Mouse (Mus musculus) liver, postnatal 0 days (tissue): ENCODE data around the gene Ehd3. TPM values are rescaled to one million over a fixed set of nuclear protein-coding genes. Genes with fewer than 3 reads are reported as not detected.

Source experiments
- ATAC-seq: fragments of 200-750 bp; cut with Nextera tagmentation; 2 replicates; pipeline ENCODE4 v1.8.0; 2017; ENCODE audit warnings: mild to moderate bottlenecking, moderate library complexity
- DNase-seq: peaks from one replicate; pipeline ENCODE4 v3.0.0-alpha.2; 2016
- H3K27ac ChIP-seq: fragments of 300-500 bp; sonication (generic); 2 replicates; pipeline ENCODE4 v1.5.1; 2014; ENCODE audit warnings: antibody characterized with exemption, moderate library complexity, mild to moderate bottlenecking, low read depth
- H3K27me3 ChIP-seq: fragments of 300-500 bp; sonication (generic); 2 replicates; pipeline ENCODE4 v1.6.1; 2014; ENCODE audit warnings: low read length, control low read depth, mixed read lengths; ENCODE audit not compliant: insufficient read depth
- H3K36me3 ChIP-seq: fragments of 300-500 bp; sonication (generic); replicated peaks from 2 replicates; pipeline ENCODE4 v1.6.1; 2014; ENCODE audit warnings: mild to moderate bottlenecking, control low read depth, low read length, moderate library complexity, mixed read lengths; ENCODE audit not compliant: insufficient read depth
- H3K4me1 ChIP-seq: fragments of 300-500 bp; sonication (generic); 2 replicates; pipeline ENCODE4 v1.6.1; 2014; ENCODE audit warnings: antibody characterized with exemption, mild to moderate bottlenecking, control low read depth; ENCODE audit not compliant: insufficient read depth
- H3K4me2 ChIP-seq: fragments of 300-500 bp; sonication (generic); 2 replicates; pipeline ENCODE4 v1.6.1; 2014; ENCODE audit warnings: low read depth, mild to moderate bottlenecking, low read length, moderate library complexity, mixed read lengths
- H3K4me3 ChIP-seq: fragments of 300-500 bp; sonication (generic); 2 replicates; pipeline ENCODE4 v1.5.1; 2014; ENCODE audit warnings: low read depth, low read length
- H3K9ac ChIP-seq: fragments of 300-500 bp; sonication (generic); replicated peaks from 2 replicates; pipeline ENCODE4 v1.6.1; 2014; ENCODE audit warnings: mild to moderate bottlenecking, moderate library complexity
- H3K9me3 ChIP-seq: fragments of 300-500 bp; sonication (generic); 2 replicates; pipeline ENCODE4 v1.6.1; 2016; ENCODE audit warnings: mild to moderate bottlenecking, control low read depth, low read length, mixed read lengths
- CTCF ChIP-seq: sonication (generic); IDR thresholded peaks from 2 replicates; pipeline ENCODE4 v1.5.1; 2016; ENCODE audit warnings: antibody characterized with exemption, low read depth
- EP300 ChIP-seq: IDR thresholded peaks from 2 replicates; pipeline ENCODE4 v1.6.1; 2016; ENCODE audit warnings: antibody characterized with exemption, low read depth, mild to moderate bottlenecking
- WGBS: fragments of 180-500 bp; shearing (Covaris S2); extraction: QIAGEN DNeasy Blood & Tissue Kit; methylation state at CpG from one replicate; pipeline ENCODE4 v1.1.7; 2014; ENCODE audit not compliant: insufficient replicate concordance; 5-methylcytosine and 5-hydroxymethylcytosine counted together
- polyA plus RNA-seq: library from polyadenylated mRNA; unstranded; fragments of >200 nt; fragmentation: Nextera tagmentation; extraction: Ambion mirVana; gene quantifications from 2 replicates; pipeline ENCODE4 v1.2.1, GENCODE M21; 2015

The Ehd3 gene
- polyA plus RNA-seq, 1 experiment from 2014 or later: 22.5 TPM

GRCm38 (mm10) chr17:73842963-73843362 lies 39.0 kb downstream of the Ehd3 start:
- no peak for DNase-seq
- H3K27me3 ChIP-seq: no peaks in the 10 kb centered on the region
- no peak; the same call in 1 of the 2 replicates for TF ChIP-seq EP300
- H3K4me3 ChIP-seq: no peak overlapping the region
- peaks cover 3% of the 10 kb centered on the region; the same call in 1 of the 2 replicates for H3K4me1 ChIP-seq
- H3K4me2 ChIP-seq: no peak overlapping the region
- ATAC-seq: no peak
- 74% methylated on average over 1 of the region's 1 CpGs for WGBS
- H3K36me3 ChIP-seq: no peaks in the 10 kb centered on the region
- H3K27ac ChIP-seq: no peak overlapping the region
- H3K9me3 ChIP-seq: no peaks in the 10 kb centered on the region
- H3K9ac ChIP-seq: no peak overlapping the region

GRCm38 (mm10) chr17:73845632-73846031 lies 41.7 kb downstream of the Ehd3 start:
- Histone ChIP-seq H3K9me3 (no peaks in the 10 kb centered on the region), H3K9ac (no peak overlapping the region), H3K27me3 (no peaks in the 10 kb centered on the region), H3K27ac (no peak overlapping the region), H3K4me1 (peaks cover 3% of the 10 kb centered on the region; the same call in 1 of the 2 replicates), H3K4me3 (no peak overlapping the region), H3K36me3 (no peaks in the 10 kb centered on the region), H3K4me2 (no peak overlapping the region)
- no peak for DNase-seq
- WGBS: 52% methylated on average over 3 of the region's 3 CpGs
- peak; percentile 21; the same call in 1 of the 2 replicates for ATAC-seq
- TF ChIP-seq EP300 (peak; percentile 77), CTCF (no peak)

- no peaks in the 10 kb centered on the region for H3K36me3 ChIP-seq
- H3K4me3 ChIP-seq: no peak overlapping the region
- H3K4me2 ChIP-seq: no peak overlapping the region
- TF ChIP-seq CTCF (no peak), EP300 (no peak)
- no peaks in the 10 kb centered on the region for H3K4me1 ChIP-seq
- no peak overlapping the region for H3K9ac ChIP-seq
- H3K27ac ChIP-seq: no peak overlapping the region
- DNase-seq (no peak), ATAC-seq (no peak)
- no peaks in the 10 kb centered on the region for H3K9me3 ChIP-seq
- 75% methylated on average over 1 of the region's 1 CpGs for WGBS
- H3K27me3 ChIP-seq: no peaks in the 10 kb centered on the region
Measured at GRCm38 (mm10) chr17:73847399-73847798, 43.5 kb downstream of the Ehd3 start.

GRCm38 (mm10) chr17:73853041-73853440 lies 49.1 kb downstream of the Ehd3 start:
- Histone ChIP-seq H3K4me1 (no peaks in the 10 kb centered on the region), H3K36me3 (no peaks in the 10 kb centered on the region), H3K9me3 (no peaks in the 10 kb centered on the region; the same call in 1 of the 2 replicates), H3K4me3 (no peak overlapping the region), H3K27ac (no peak overlapping the region), H3K27me3 (no peaks in the 10 kb centered on the region), H3K9ac (no peak overlapping the region), H3K4me2 (no peak overlapping the region)
- no peak for TF ChIP-seq EP300
- no peak for TF ChIP-seq CTCF
- ATAC-seq (no peak), DNase-seq (no peak)
- WGBS: 77% methylated on average over 11 of the region's 11 CpGs

GRCm38 (mm10) chr17:73853717-73854116 lies 49.8 kb downstream of the Ehd3 start:
- ATAC-seq: no peak

GRCm38 (mm10) chr17:73869008-73869685 lies 65.2 kb downstream of the Ehd3 start:
- H3K4me3 ChIP-seq: no peak overlapping the region
- H3K9me3 ChIP-seq: no peaks in the 10 kb centered on the region
- DNase-seq (no peak), ATAC-seq (no peak)
- H3K9ac ChIP-seq: no peak overlapping the region
- H3K27me3 ChIP-seq: no peaks in the 10 kb centered on the region
- H3K27ac ChIP-seq: no peak overlapping the region
- no peak overlapping the region for H3K4me2 ChIP-seq
- no peak for TF ChIP-seq CTCF
- no peak for TF ChIP-seq EP300
- 70% methylated on average over 9 of the region's 9 CpGs for whole genome bisulfite sequencing
- H3K36me3 ChIP-seq: no peaks in the 10 kb centered on the region
- no peaks in the 10 kb centered on the region for H3K4me1 ChIP-seq

More at GRCm38 (mm10) chr17:73853717-73854116, 49.8 kb downstream of the Ehd3 start:
- Histone ChIP-seq H3K4me2 (no peak overlapping the region), H3K27me3 (no peaks in the 10 kb centered on the region), H3K27ac (no peak overlapping the region), H3K4me1 (no peaks in the 10 kb centered on the region), H3K4me3 (no peak overlapping the region), H3K9ac (no peak overlapping the region), H3K36me3 (no peaks in the 10 kb centered on the region), H3K9me3 (no peaks in the 10 kb centered on the region; the same call in 1 of the 2 replicates)
- WGBS: 63% methylated on average over 4 of the region's 4 CpGs
- TF ChIP-seq EP300 (no peak), CTCF (no peak)
- DNase-seq: no peak
